Mouse (Mus musculus): Measurements from ENCODE around the gene Rpl41.
A peak's percentile ranks its signal among the peaks of the same experiment; 100 is the strongest.

DNA sequence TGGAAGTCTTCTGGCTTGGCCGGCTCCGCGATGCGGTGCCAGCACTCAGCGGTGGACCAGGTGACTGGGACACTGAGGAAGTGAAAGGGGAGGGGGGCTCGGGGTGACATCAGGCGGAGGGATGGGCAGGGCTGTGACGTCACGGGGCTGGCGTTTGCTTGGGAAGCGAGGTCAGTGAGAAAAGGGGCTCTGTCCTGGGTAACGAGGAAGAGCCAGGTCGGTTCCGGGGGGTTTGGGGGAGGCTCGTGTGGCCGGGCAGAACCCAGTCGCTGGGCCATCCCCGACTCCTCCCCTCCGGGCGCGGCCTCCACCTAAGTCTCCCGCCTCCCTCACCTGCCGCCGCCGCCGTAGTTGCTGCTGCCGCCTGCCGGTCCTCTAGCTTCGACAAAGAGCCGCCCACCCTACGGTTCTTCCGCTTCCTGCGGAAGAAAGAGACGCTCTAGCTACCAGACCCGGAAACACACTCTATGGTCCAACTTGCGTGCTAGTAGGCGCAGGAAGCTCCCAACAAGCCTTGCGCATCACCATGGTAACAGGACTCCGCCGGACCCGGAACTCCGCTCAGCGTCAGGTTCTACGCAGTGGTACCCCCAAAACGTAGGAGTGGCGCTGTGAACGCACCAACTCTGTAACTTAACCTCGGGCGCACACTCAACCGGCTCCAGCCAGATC lies 1.6 kb downstream of the Rpl41 start, which contains the start of gene Zc3h10:
- TF ChIP-seq CTCF (IDR thresholded peaks at IDR 0.05) (peak; percentile 72), POLR2A (IDR thresholded peaks at IDR 0.05; ENCODE audit: insufficient read depth, low read depth, low read length) (peak; percentile 60)
